Mouse (Mus musculus) limb, embryonic 11.5 days (tissue): ENCODE measurements at regions not wholly inside any gene's neighbourhood (a gene's known extent, or its start where the extent isn't known, plus 50 kb on each side); places are given as distances from the start of the nearest gene placed in this dataset.

ENCODE experiments used
- ATAC-seq: fragments of 200-750 bp; cut with Nextera tagmentation; 2 replicates; pipeline ENCODE4 v1.8.0; 2017; ENCODE audit warnings: low read depth; ENCODE audit not compliant: insufficient number of reproducible peaks, low FRiP score, low TSS enrichment
- DNase-seq: peaks from one replicate; pipeline ENCODE4 v3.0.0-alpha.2; 2015; ENCODE audit warnings: low spot score
- H3K27ac ChIP-seq: fragments of 300-500 bp; sonication (generic); replicated peaks from 2 replicates; pipeline ENCODE4 v1.5.1; 2014; ENCODE audit warnings: low read depth, mild to moderate bottlenecking, low read length
- H3K27me3 ChIP-seq: fragments of 300-500 bp; sonication (generic); 2 replicates; pipeline ENCODE4 v1.6.1; 2014; ENCODE audit warnings: mild to moderate bottlenecking, low read length, mixed read lengths; ENCODE audit not compliant: control insufficient read depth, insufficient read depth
- H3K36me3 ChIP-seq: fragments of 300-500 bp; sonication (generic); 2 replicates; pipeline ENCODE4 v1.6.1; 2014; ENCODE audit warnings: mild to moderate bottlenecking, low read length, moderate library complexity, mixed read lengths; ENCODE audit not compliant: control insufficient read depth, insufficient read depth
- H3K4me1 ChIP-seq: fragments of 300-500 bp; sonication (generic); 2 replicates; pipeline ENCODE4 v1.6.1; 2014; ENCODE audit warnings: low read length, mixed read lengths; ENCODE audit not compliant: control insufficient read depth, insufficient read depth
- H3K4me2 ChIP-seq: fragments of 300-500 bp; sonication (generic); 2 replicates; pipeline ENCODE4 v1.6.1; 2014; ENCODE audit warnings: low read depth, mild to moderate bottlenecking, moderate library complexity; ENCODE audit not compliant: severe bottlenecking
- H3K4me3 ChIP-seq: fragments of 300-500 bp; sonication (generic); 2 replicates; pipeline ENCODE4 v1.5.1; 2014; ENCODE audit warnings: low read depth, low read length
- H3K9ac ChIP-seq: fragments of 300-500 bp; sonication (generic); 2 replicates; pipeline ENCODE4 v1.6.1; 2014; ENCODE audit warnings: mild to moderate bottlenecking, low read length
- H3K9me3 ChIP-seq: fragments of 300-500 bp; sonication (generic); 2 replicates; pipeline ENCODE4 v1.6.1; 2016; ENCODE audit warnings: low read length; ENCODE audit not compliant: control insufficient read depth
- WGBS: fragments of 180-500 bp; shearing (Covaris S2); extraction: QIAGEN DNeasy Blood & Tissue Kit; methylation state at CpG from one replicate; pipeline ENCODE4 v1.1.7; 2014; 5-methylcytosine and 5-hydroxymethylcytosine counted together

GRCm38 (mm10) chr8:30511358-30511757 lies 2917.2 kb upstream of the 5930422O12Rik start:
- Histone ChIP-seq H3K4me3 (no peak overlapping the region), H3K4me2 (no peak overlapping the region), H3K36me3 (no peaks in the 10 kb centered on the region), H3K4me1 (no peaks in the 10 kb centered on the region), H3K9ac (no peak overlapping the region), H3K27ac (no peak overlapping the region), H3K27me3 (no peaks in the 10 kb centered on the region), H3K9me3 (no peaks in the 10 kb centered on the region)
- WGBS, result 83% methylated on average over 2 of the region's 2 CpGs
- ATAC-seq, result no peak
- DNase-seq, result no peak

- ATAC-seq, result no peak
- no peak overlapping the region for H3K9ac ChIP-seq
- no peaks in the 10 kb centered on the region for H3K36me3 ChIP-seq
- no peaks in the 10 kb centered on the region for H3K4me1 ChIP-seq
- no peak overlapping the region for H3K4me3 ChIP-seq
- no peak overlapping the region for H3K4me2 ChIP-seq
- no peaks in the 10 kb centered on the region for H3K27me3 ChIP-seq
- 56% methylated on average over 10 of the region's 10 CpGs for WGBS
- H3K9me3 ChIP-seq, result no peaks in the 10 kb centered on the region
- no peak overlapping the region for H3K27ac ChIP-seq
- no peak for DNase-seq
These were observed 2905.6 kb upstream of the 5930422O12Rik start for GRCm38 (mm10) chr8:30522806-30523462.

- no peaks in the 10 kb centered on the region for H3K9me3 ChIP-seq
- H3K27me3 ChIP-seq, result no peaks in the 10 kb centered on the region
- H3K4me2 ChIP-seq, result no peak overlapping the region
- no peaks in the 10 kb centered on the region for H3K4me1 ChIP-seq
- WGBS, result 74% methylated on average over 3 of the region's 3 CpGs
- no peak overlapping the region for H3K9ac ChIP-seq
- no peaks in the 10 kb centered on the region for H3K36me3 ChIP-seq
- ATAC-seq, result no peak
- DNase-seq, result no peak
- no peak overlapping the region for H3K27ac ChIP-seq
- no peak overlapping the region for H3K4me3 ChIP-seq
These were observed 2895.5 kb upstream of the 5930422O12Rik start for GRCm38 (mm10) chr8:30532862-30533500.

GRCm38 (mm10) chr8:30533501-30533870 lies 2895.0 kb upstream of the 5930422O12Rik start:
- Histone ChIP-seq H3K4me1 (no peaks in the 10 kb centered on the region), H3K4me3 (no peak overlapping the region), H3K9me3 (no peaks in the 10 kb centered on the region), H3K36me3 (no peaks in the 10 kb centered on the region), H3K27me3 (no peaks in the 10 kb centered on the region), H3K9ac (no peak overlapping the region), H3K4me2 (no peak overlapping the region), H3K27ac (no peak overlapping the region)
- DNase-seq (no peak), ATAC-seq (no peak)
- WGBS, result 78% methylated on average over 3 of the region's 3 CpGs

- no peak overlapping the region for H3K4me3 ChIP-seq
- no peaks in the 10 kb centered on the region for H3K4me1 ChIP-seq
- H3K9ac ChIP-seq, result no peak overlapping the region
- H3K27ac ChIP-seq, result no peak overlapping the region
- no peaks in the 10 kb centered on the region for H3K9me3 ChIP-seq
- H3K27me3 ChIP-seq, result no peaks in the 10 kb centered on the region
- H3K4me2 ChIP-seq, result no peak overlapping the region
- no peak for DNase-seq
- 81% methylated on average over 3 of the region's 3 CpGs for WGBS
- no peak for ATAC-seq
- no peaks in the 10 kb centered on the region for H3K36me3 ChIP-seq
These were observed 2893.1 kb upstream of the 5930422O12Rik start for GRCm38 (mm10) chr8:30535450-30535849.

GRCm38 (mm10) chr8:30542196-30542595 lies 2886.3 kb upstream of the 5930422O12Rik start:
- WGBS, result 88% methylated on average over 1 of the region's 1 CpGs
- no peak for ATAC-seq
- H3K9ac ChIP-seq, result no peak overlapping the region
- no peak for DNase-seq
- H3K4me2 ChIP-seq, result no peak overlapping the region
- H3K4me1 ChIP-seq, result no peaks in the 10 kb centered on the region
- H3K27me3 ChIP-seq, result no peaks in the 10 kb centered on the region
- no peak overlapping the region for H3K27ac ChIP-seq
- H3K36me3 ChIP-seq, result no peaks in the 10 kb centered on the region
- H3K9me3 ChIP-seq, result no peaks in the 10 kb centered on the region
- H3K4me3 ChIP-seq, result no peak overlapping the region

GRCm38 (mm10) chr8:30547820-30548219 lies 2880.7 kb upstream of the 5930422O12Rik start:
- Histone ChIP-seq H3K4me3 (no peak overlapping the region), H3K36me3 (no peaks in the 10 kb centered on the region), H3K27ac (no peak overlapping the region), H3K9ac (no peak overlapping the region), H3K4me1 (no peaks in the 10 kb centered on the region), H3K27me3 (no peaks in the 10 kb centered on the region), H3K4me2 (no peak overlapping the region), H3K9me3 (no peaks in the 10 kb centered on the region)
- DNase-seq (peak; percentile 34), ATAC-seq (no peak)
- WGBS, result 10% methylated on average over 2 of the region's 2 CpGs

- H3K27ac ChIP-seq, result no peak overlapping the region
- DNase-seq (no peak), ATAC-seq (no peak)
- H3K36me3 ChIP-seq, result no peaks in the 10 kb centered on the region
- H3K4me1 ChIP-seq, result no peaks in the 10 kb centered on the region
- no peaks in the 10 kb centered on the region for H3K27me3 ChIP-seq
- no peaks in the 10 kb centered on the region for H3K9me3 ChIP-seq
- no peak overlapping the region for H3K4me2 ChIP-seq
- 92% methylated on average over 1 of the region's 1 CpGs for WGBS
- no peak overlapping the region for H3K9ac ChIP-seq
- no peak overlapping the region for H3K4me3 ChIP-seq
These were observed 2877.5 kb upstream of the 5930422O12Rik start for GRCm38 (mm10) chr8:30551051-30551450.

GRCm38 (mm10) chr8:30557429-30557828 lies 2871.1 kb upstream of the 5930422O12Rik start:
- ATAC-seq, result no peak
- DNase-seq, result no peak
- no peak overlapping the region for H3K9ac ChIP-seq
- H3K4me3 ChIP-seq, result no peak overlapping the region
- H3K27me3 ChIP-seq, result no peaks in the 10 kb centered on the region
- H3K4me2 ChIP-seq, result no peak overlapping the region
- H3K27ac ChIP-seq, result no peak overlapping the region
- H3K36me3 ChIP-seq, result no peaks in the 10 kb centered on the region
- no peaks in the 10 kb centered on the region for H3K9me3 ChIP-seq
- 0 out of 2 replicates have a peak, but pooled peaks cover 3% of the 10 kb centered on the region for H3K4me1 ChIP-seq
